Mouse (Mus musculus) stomach, embryonic 14.5 days (tissue): ENCODE data around the gene Gramd1a. TPM values are rescaled to one million over a fixed set of nuclear protein-coding genes. Genes with fewer than 3 reads are reported as not detected.

Experiments
- polyA plus RNA-seq: library from polyadenylated mRNA; unstranded; fragments of >200 nt; fragmentation: Nextera tagmentation; extraction: Ambion mirVana; gene quantifications from 2 replicates; pipeline ENCODE4 v1.2.1, GENCODE M21; 2014

Gene Gramd1a
- polyA plus RNA-seq, 1 experiment from 2014 or later: 62.1 TPM

Other genes with a start within 250 kb of the Gramd1a start
- gene Mag, start 241.0 kb downstream of the Gramd1a start, polyA plus RNA-seq: 0.10 and 0.74 TPM in 2 replicates
- not detected in 2 replicates for gene Hamp2, start 231.2 kb downstream of the Gramd1a start, polyA plus RNA-seq
- not detected in 2 replicates for gene Hamp, start 211.9 kb downstream of the Gramd1a start, polyA plus RNA-seq
- gene Usf2, start 199.1 kb downstream of the Gramd1a start, polyA plus RNA-seq: 21.4 and 29.1 TPM in 2 replicates
- gene Lsr, start 182.4 kb downstream of the Gramd1a start, polyA plus RNA-seq: 70.5 and 79.5 TPM in 2 replicates
- 6.4 and 7.1 TPM in 2 replicates for gene Fam187b, start 182.1 kb downstream of the Gramd1a start, polyA plus RNA-seq
- gene Fxyd5, start 113.4 kb downstream of the Gramd1a start, polyA plus RNA-seq: 19.9 and 20.2 TPM in 2 replicates
- 35.7 and 42.2 TPM in 2 replicates for gene Fxyd7, start 104.4 kb downstream of the Gramd1a start, polyA plus RNA-seq
- gene Fxyd1, start 98.7 kb downstream of the Gramd1a start, polyA plus RNA-seq: 86.7 and 99.3 TPM in 2 replicates
- 0.78 and 1.7 TPM in 2 replicates for gene Lgi4, start 96.6 kb downstream of the Gramd1a start, polyA plus RNA-seq
- gene Fxyd3, start 79.2 kb downstream of the Gramd1a start, polyA plus RNA-seq: 458 and 479 TPM in 2 replicates
- 23.0 TPM in 2 replicates for gene Hpn, start 40.6 kb downstream of the Gramd1a start, polyA plus RNA-seq
- 1.2 and 1.4 TPM in 2 replicates for gene Scn1b, start 28.9 kb downstream of the Gramd1a start, polyA plus RNA-seq
- not detected in 2 replicates for gene Scgb2b2, start 134.6 kb upstream of the Gramd1a start, polyA plus RNA-seq
- not detected in 2 replicates for gene Scgb1b2, start 135.9 kb upstream of the Gramd1a start, polyA plus RNA-seq
- gene Scgb2b3, start 206.2 kb upstream of the Gramd1a start, polyA plus RNA-seq: not detected in 2 replicates
- gene Scgb1b3, start 219.7 kb upstream of the Gramd1a start, polyA plus RNA-seq: not detected in 2 replicates